Mouse (Mus musculus): ENCODE results near the gene Mocs3. TPM values are rescaled to one million over a fixed set of nuclear protein-coding genes. Genes with fewer than 3 reads are reported as not detected.
A peak's percentile ranks its signal among the peaks of the same experiment; 100 is the strongest.

Gene Mocs3
- polyA plus RNA-seq, 1 experiment from 2014 or later, result 6.9 TPM

- no peaks in the 10 kb centered on the region for H3K9me3 ChIP-seq (ENCODE audit: control insufficient read depth, low read depth, low read length)
- peaks cover 21% of the 10 kb centered on the region for H3K4me1 ChIP-seq (ENCODE audit: control insufficient read depth, insufficient read depth, low read length)
- peak overlapping the region; percentile 73 for H3K9ac ChIP-seq (replicated peaks; ENCODE audit: low read depth, low read length)
- no peaks in the 10 kb centered on the region for H3K27me3 ChIP-seq (ENCODE audit: control insufficient read depth, insufficient read depth, low read length)
- peak overlapping the region; percentile 92 for H3K27ac ChIP-seq (ENCODE audit: low read length)
- peak; percentile 14; the same call in 1 of the 2 replicates for ATAC-seq (ENCODE audit: insufficient number of reproducible peaks, insufficient read depth, low FRiP score, low read depth)
- 2% methylated on average over 83 of the region's 105 CpGs for WGBS
- peak overlapping the region; percentile 99 for H3K4me2 ChIP-seq (replicated peaks; ENCODE audit: low read depth, low read length)
- peak overlapping the region; percentile 100 for H3K4me3 ChIP-seq (ENCODE audit: low read depth, low read length)
- H3K36me3 ChIP-seq (ENCODE audit: control insufficient read depth, insufficient read depth, low read length), result peaks cover 8% of the 10 kb centered on the region; the same call in 1 of the 2 replicates
Observed at GRCm38 (mm10) chr2:168230773-168231470, 500 bp downstream of the Mocs3 start.

DNA sequence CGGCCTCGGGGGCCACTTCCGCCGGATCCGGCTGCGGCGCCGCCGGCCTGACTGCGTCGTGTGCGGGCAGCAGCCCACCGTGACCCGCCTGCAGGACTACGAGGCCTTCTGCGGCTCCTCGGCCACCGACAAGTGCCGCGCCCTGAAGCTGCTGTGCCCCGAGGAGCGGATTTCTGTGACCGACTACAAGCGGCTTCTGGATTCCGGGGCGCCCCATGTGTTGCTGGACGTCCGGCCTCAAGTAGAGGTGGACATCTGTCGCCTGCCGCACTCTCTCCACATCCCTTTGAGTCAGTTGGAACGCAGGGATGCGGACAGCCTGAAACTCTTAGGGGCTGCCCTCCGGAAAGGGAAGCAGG lies 1.0 kb downstream of the Mocs3 start:
- Histone ChIP-seq H3K27me3 (ENCODE audit: control insufficient read depth, insufficient read depth, low read length) (no peaks in the 10 kb centered on the region), H3K9me3 (ENCODE audit: control insufficient read depth, low read depth, low read length) (no peaks in the 10 kb centered on the region), H3K36me3 (ENCODE audit: control insufficient read depth, insufficient read depth, low read length) (peaks cover 4% of the 10 kb centered on the region; the same call in 1 of the 2 replicates), H3K4me2 (replicated peaks; ENCODE audit: low read depth, low read length) (peak overlapping the region; percentile 99), H3K9ac (replicated peaks; ENCODE audit: low read depth, low read length) (peak overlapping the region; percentile 73), H3K4me1 (ENCODE audit: control insufficient read depth, insufficient read depth, low read length) (peaks cover 21% of the 10 kb centered on the region), H3K27ac (ENCODE audit: low read length) (no peak overlapping the region), H3K4me3 (ENCODE audit: low read depth, low read length) (peak overlapping the region; percentile 100)
- WGBS, result 54% methylated on average over 33 of the region's 33 CpGs
- no peak for ATAC-seq (ENCODE audit: insufficient number of reproducible peaks, insufficient read depth, low FRiP score, low read depth)

GRCm38 (mm10) chr2:168233286-168233685 lies 2.9 kb downstream of the Mocs3 start:
- no peaks in the 10 kb centered on the region; the same call in 1 of the 2 replicates for H3K36me3 ChIP-seq (ENCODE audit: control insufficient read depth, insufficient read depth, low read length)

GRCm38 (mm10) chr2:168238335-168238734 lies 7.9 kb downstream of the Mocs3 start:
- Histone ChIP-seq H3K4me2 (replicated peaks; ENCODE audit: low read depth, low read length) (no peak overlapping the region), H3K9me3 (ENCODE audit: control insufficient read depth, low read depth, low read length) (no peaks in the 10 kb centered on the region), H3K9ac (replicated peaks; ENCODE audit: low read depth, low read length) (no peak overlapping the region), H3K27ac (ENCODE audit: low read length) (no peak overlapping the region), H3K4me3 (ENCODE audit: low read depth, low read length) (no peak overlapping the region), H3K36me3 (ENCODE audit: control insufficient read depth, insufficient read depth, low read length) (no peaks in the 10 kb centered on the region), H3K4me1 (ENCODE audit: control insufficient read depth, insufficient read depth, low read length) (no peaks in the 10 kb centered on the region), H3K27me3 (ENCODE audit: control insufficient read depth, insufficient read depth, low read length) (no peaks in the 10 kb centered on the region)
- 92% methylated on average over 4 of the region's 4 CpGs for WGBS
- no peak for ATAC-seq (ENCODE audit: insufficient number of reproducible peaks, insufficient read depth, low FRiP score, low read depth)

More at GRCm38 (mm10) chr2:168233286-168233685, 2.9 kb downstream of the Mocs3 start:
- Histone ChIP-seq H3K9ac (replicated peaks; ENCODE audit: low read depth, low read length) (no peak overlapping the region), H3K4me2 (replicated peaks; ENCODE audit: low read depth, low read length) (no peak overlapping the region), H3K27ac (ENCODE audit: low read length) (no peak overlapping the region), H3K4me3 (ENCODE audit: low read depth, low read length) (no peak overlapping the region), H3K4me1 (ENCODE audit: control insufficient read depth, insufficient read depth, low read length) (peaks cover 21% of the 10 kb centered on the region), H3K9me3 (ENCODE audit: control insufficient read depth, low read depth, low read length) (no peaks in the 10 kb centered on the region), H3K27me3 (ENCODE audit: control insufficient read depth, insufficient read depth, low read length) (no peaks in the 10 kb centered on the region)
- ATAC-seq (ENCODE audit: insufficient number of reproducible peaks, insufficient read depth, low FRiP score, low read depth), result no peak
- WGBS, result 86% methylated on average over 5 of the region's 5 CpGs

- Histone ChIP-seq H3K4me3 (ENCODE audit: low read depth, low read length) (no peak overlapping the region), H3K9me3 (ENCODE audit: control insufficient read depth, low read depth, low read length) (no peaks in the 10 kb centered on the region), H3K27me3 (ENCODE audit: control insufficient read depth, insufficient read depth, low read length) (no peaks in the 10 kb centered on the region), H3K27ac (ENCODE audit: low read length) (no peak overlapping the region), H3K4me1 (ENCODE audit: control insufficient read depth, insufficient read depth, low read length) (no peaks in the 10 kb centered on the region), H3K4me2 (replicated peaks; ENCODE audit: low read depth, low read length) (no peak overlapping the region), H3K36me3 (ENCODE audit: control insufficient read depth, insufficient read depth, low read length) (no peaks in the 10 kb centered on the region), H3K9ac (replicated peaks; ENCODE audit: low read depth, low read length) (no peak overlapping the region)
- no peak for ATAC-seq (ENCODE audit: insufficient number of reproducible peaks, insufficient read depth, low FRiP score, low read depth)
Observed at GRCm38 (mm10) chr2:168242841-168243240, 12.4 kb downstream of the Mocs3 start.

DNA sequence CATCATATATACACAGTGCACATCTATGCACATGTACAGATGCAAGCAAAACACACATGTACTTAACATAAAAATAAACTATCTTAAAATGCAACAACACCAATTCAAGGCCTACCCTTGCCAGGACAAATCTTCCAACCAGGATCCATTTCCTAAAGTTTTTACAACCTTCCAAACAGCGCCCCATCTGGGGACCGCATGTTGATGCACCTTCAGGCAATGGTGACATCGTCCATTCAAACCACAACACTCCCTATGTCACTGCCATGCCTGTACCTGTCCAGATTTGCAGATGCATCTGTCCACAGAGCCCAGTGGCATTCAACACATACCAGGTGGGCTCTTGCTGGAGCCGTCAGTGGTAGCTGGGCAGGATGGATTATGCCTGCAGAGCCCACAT lies 12.9 kb downstream of the Mocs3 start:
- no peaks in the 10 kb centered on the region for H3K27me3 ChIP-seq (ENCODE audit: control insufficient read depth, insufficient read depth, low read length)
- no peaks in the 10 kb centered on the region for H3K36me3 ChIP-seq (ENCODE audit: control insufficient read depth, insufficient read depth, low read length)
- WGBS, result 76% methylated on average over 4 of the region's 4 CpGs
- no peak overlapping the region for H3K4me2 ChIP-seq (replicated peaks; ENCODE audit: low read depth, low read length)
- H3K9me3 ChIP-seq (ENCODE audit: control insufficient read depth, low read depth, low read length), result no peaks in the 10 kb centered on the region
- no peak overlapping the region for H3K27ac ChIP-seq (ENCODE audit: low read length)
- no peak overlapping the region for H3K9ac ChIP-seq (replicated peaks; ENCODE audit: low read depth, low read length)
- H3K4me3 ChIP-seq (ENCODE audit: low read depth, low read length), result no peak overlapping the region
- no peak for ATAC-seq (ENCODE audit: insufficient number of reproducible peaks, insufficient read depth, low FRiP score, low read depth)
- H3K4me1 ChIP-seq (ENCODE audit: control insufficient read depth, insufficient read depth, low read length), result no peaks in the 10 kb centered on the region

DNA sequence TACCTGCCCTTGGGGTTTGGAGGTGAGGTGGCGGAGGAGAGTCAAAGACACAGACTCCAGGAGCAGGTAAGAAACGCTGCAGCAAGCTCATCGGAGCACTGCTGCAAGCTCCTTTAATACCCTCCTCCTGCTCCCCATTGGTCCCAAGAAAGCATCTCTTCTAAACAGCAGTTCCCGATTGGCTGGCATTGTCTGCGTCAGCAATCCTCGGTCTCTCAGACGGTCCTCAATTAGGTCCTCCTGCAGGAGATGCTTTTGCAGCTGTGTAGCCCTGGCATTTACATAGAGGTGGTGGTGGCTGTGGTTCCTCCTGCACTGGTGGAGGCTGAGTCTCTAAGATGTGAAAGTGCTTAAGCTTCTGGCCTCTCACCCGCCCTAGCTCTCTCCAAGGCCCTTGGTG lies 15.1 kb downstream of the Mocs3 start:
- Histone ChIP-seq H3K4me2 (replicated peaks; ENCODE audit: low read depth, low read length) (no peak overlapping the region), H3K4me1 (ENCODE audit: control insufficient read depth, insufficient read depth, low read length) (no peaks in the 10 kb centered on the region), H3K27ac (ENCODE audit: low read length) (no peak overlapping the region), H3K4me3 (ENCODE audit: low read depth, low read length) (no peak overlapping the region), H3K36me3 (ENCODE audit: control insufficient read depth, insufficient read depth, low read length) (no peaks in the 10 kb centered on the region), H3K27me3 (ENCODE audit: control insufficient read depth, insufficient read depth, low read length) (no peaks in the 10 kb centered on the region), H3K9me3 (ENCODE audit: control insufficient read depth, low read depth, low read length) (no peaks in the 10 kb centered on the region), H3K9ac (replicated peaks; ENCODE audit: low read depth, low read length) (no peak overlapping the region)
- no peak for ATAC-seq (ENCODE audit: insufficient number of reproducible peaks, insufficient read depth, low FRiP score, low read depth)
- 33% methylated on average over 8 of the region's 8 CpGs for WGBS

DNA sequence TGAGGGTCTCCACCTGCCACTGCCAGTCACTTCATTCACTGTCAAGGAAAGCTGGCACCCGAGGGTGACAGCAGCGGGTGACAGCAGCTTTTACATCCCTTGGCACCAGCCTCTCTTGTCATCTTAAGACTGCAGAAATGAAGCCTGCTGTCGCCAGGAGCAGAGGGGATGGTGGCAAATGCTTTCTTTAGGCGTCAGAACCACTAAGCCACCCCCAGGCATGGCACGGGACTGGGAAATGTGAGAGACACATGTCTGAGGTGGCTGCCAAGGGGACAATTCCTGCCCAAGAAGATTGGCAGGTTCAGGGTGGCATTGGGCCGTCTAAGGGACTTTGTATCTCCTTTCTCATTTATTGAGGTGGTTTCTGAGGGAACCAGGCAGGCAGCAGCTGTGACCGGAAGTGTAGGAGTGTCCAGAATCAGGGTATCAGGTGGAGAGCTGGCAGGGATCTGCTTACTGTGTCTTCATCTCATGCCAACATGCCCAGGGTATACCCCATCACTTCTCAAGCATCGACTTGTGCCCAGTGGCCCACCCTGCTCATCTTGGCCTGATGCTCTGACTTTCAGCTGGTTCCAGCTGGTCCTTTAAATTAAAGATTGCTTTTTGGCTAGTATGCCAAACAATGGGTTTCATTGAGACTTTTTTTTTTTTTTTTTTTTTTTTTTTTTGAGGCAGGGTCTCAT lies 17.9 kb downstream of the Mocs3 start:
- Histone ChIP-seq H3K36me3 (ENCODE audit: control insufficient read depth, insufficient read depth, low read length) (no peaks in the 10 kb centered on the region), H3K4me2 (replicated peaks; ENCODE audit: low read depth, low read length) (no peak overlapping the region), H3K9ac (replicated peaks; ENCODE audit: low read depth, low read length) (no peak overlapping the region), H3K4me1 (ENCODE audit: control insufficient read depth, insufficient read depth, low read length) (no peaks in the 10 kb centered on the region), H3K4me3 (ENCODE audit: low read depth, low read length) (no peak overlapping the region), H3K27ac (ENCODE audit: low read length) (no peak overlapping the region), H3K27me3 (ENCODE audit: control insufficient read depth, insufficient read depth, low read length) (no peaks in the 10 kb centered on the region), H3K9me3 (ENCODE audit: control insufficient read depth, low read depth, low read length) (no peaks in the 10 kb centered on the region)
- ATAC-seq (ENCODE audit: insufficient number of reproducible peaks, insufficient read depth, low FRiP score, low read depth), result no peak
- WGBS, result 79% methylated on average over 8 of the region's 8 CpGs
